In the genomic region with DNA sequence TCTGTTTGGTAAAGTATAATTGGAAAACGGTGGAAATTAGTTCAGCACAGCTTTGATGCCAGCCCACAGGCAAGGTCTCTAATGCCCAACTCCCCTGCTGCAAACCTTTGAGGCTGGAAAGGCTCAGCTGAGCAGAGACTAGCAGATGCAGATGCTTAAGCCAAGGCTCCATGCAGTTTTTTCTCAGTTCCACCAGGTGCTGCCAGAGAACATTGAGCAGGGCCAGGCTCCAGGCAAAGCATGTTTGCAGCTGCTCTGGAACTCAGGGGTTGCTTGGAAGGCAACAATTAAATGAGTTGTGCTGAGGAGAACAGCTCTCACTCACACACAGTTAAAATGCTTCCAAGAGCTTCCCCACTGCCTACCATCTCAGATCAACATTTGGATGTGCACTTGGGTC, we compare ENCODE assay signal across 8 mouse cellular contexts.
DNase-seq lines count a peak whose midpoint lies in the region; ATAC-seq and TF ChIP-seq lines count a peak whose summit lies in the region.
"Had no signal": no experiment of that assay in that cellular context is flagged by ENCODE, and none has a peak within 500 bp of the region (broad histone marks: within the 10 kb centered on the region; RNA-seq: fewer than 3 reads in every experiment).

No protein-coding gene starts in this region.

- 63% methylated on average over 1 of the region's 1 CpGs for WGBS in stomach, postnatal 0 days

- H3K27ac ChIP-seq in layer of hippocampus, adult 2 months, result peak overlapping the region; percentile 54; the same call in 1 of the 2 replicates
- no peak overlapping the region for H3K27ac ChIP-seq in stomach, postnatal 0 days (replicated peaks)

- no peak overlapping the region for H3K9ac ChIP-seq in stomach, postnatal 0 days (ENCODE audit: low read length)

- intact Hi-C loops in left cerebral cortex, postnatal 4 days (cut with DNase I), result no loop called here

- peak; percentile 72 for TF ChIP-seq CTCF in layer of hippocampus, adult 2 months (conservative IDR thresholded peaks at IDR 0.05)
- peak; percentile 74 for TF ChIP-seq CTCF in stomach, postnatal 0 days (IDR thresholded peaks at IDR 0.05; ENCODE audit: low read depth)

- H3K36me3 ChIP-seq in stomach, postnatal 0 days (ENCODE audit: control insufficient read depth, insufficient read depth, low read length), result no peaks in the 10 kb centered on the region

- no peaks in the 10 kb centered on the region for H3K4me1 ChIP-seq in stomach, postnatal 0 days (replicated peaks; ENCODE audit: control insufficient read depth, insufficient read depth)

- H3K4me2 ChIP-seq in stomach, postnatal 0 days (replicated peaks; ENCODE audit: low read depth), result no peak overlapping the region

- DNase-seq in layer of hippocampus, adult 2 months (ENCODE audit: low spot score in 2 of 2), result peak in 1 of 2 experiments; percentile 46
- no peak for DNase-seq in layer of hippocampus, postnatal 25 days (ENCODE audit: extremely low spot score in 1 of 2, low spot score in 1 of 2)
- peak; percentile 10 for DNase-seq in adrenal gland, postnatal 25 days
- DNase-seq in gastrocnemius, postnatal 10 days, result peak; percentile 50
- peak; percentile 41 for DNase-seq in left cerebral cortex, postnatal 4 days
- no peak for DNase-seq in stomach, postnatal 0 days (ENCODE audit: low spot score)
- DNase-seq in urinary bladder, postnatal 36 days (ENCODE audit: low spot score in 2 of 2), result no peak

- no peak overlapping the region for H3K4me3 ChIP-seq in layer of hippocampus, adult 2 months
- H3K4me3 ChIP-seq in stomach, postnatal 0 days (ENCODE audit: low read depth, low read length), result no peak overlapping the region
- H3K4me3 ChIP-seq: myocyte had no signal

- no peaks in the 10 kb centered on the region for H3K9me3 ChIP-seq in stomach, postnatal 0 days (ENCODE audit: control insufficient read depth, low read length)

- no peaks in the 10 kb centered on the region for H3K27me3 ChIP-seq in stomach, postnatal 0 days (ENCODE audit: control insufficient read depth, insufficient read depth, low read length)

- no peak for TF ChIP-seq EP300 in stomach, postnatal 0 days (optimal IDR thresholded peaks at IDR 0.05)

- no peak for ATAC-seq in stomach, postnatal 0 days (ENCODE audit: low FRiP score, low TSS enrichment)

Comparison
In these comparisons a context has a peak if more than half of its experiments do, and no peak if none do; other contexts are left out.
1. DNase-seq: peak in adrenal gland, postnatal 25 days (single experiment), gastrocnemius, postnatal 10 days (single experiment) and left cerebral cortex, postnatal 4 days (single experiment); none in layer of hippocampus, postnatal 25 days (0 of 2), stomach, postnatal 0 days (single experiment) and urinary bladder, postnatal 36 days (0 of 2).